Comparison of ENCODE assay signal across 46 mouse cellular contexts in genomic region chr6:120252741-120253140, GRCm38 (mm10). TPM values are rescaled to one million over a fixed set of nuclear protein-coding genes. Genes with fewer than 3 reads are reported as not detected.
"Had no signal": no experiment of that assay in that cellular context is flagged by ENCODE, and none has a peak within 500 bp of the region (broad histone marks: within the 10 kb centered on the region; RNA-seq: fewer than 3 reads in every experiment).

No protein-coding gene starts in this region.

- H3K27ac ChIP-seq: heart, adult 2 months; heart, embryonic 10.5 days; heart, embryonic 13.5 days; heart, embryonic 15.5 days; hindbrain, embryonic 10.5 days; hindbrain, embryonic 12.5 days; hindbrain, embryonic 13.5 days; hindbrain, embryonic 14.5 days; hindbrain, embryonic 15.5 days; hindbrain, postnatal 0 days; intestine, embryonic 15.5 days; kidney, embryonic 15.5 days; kidney, postnatal 0 days; layer of hippocampus, adult 2 months; left cerebral cortex, adult 2 months had no signal

- H3K4me2 ChIP-seq: heart, embryonic 11.5 days; heart, embryonic 12.5 days; heart, embryonic 13.5 days; heart, embryonic 15.5 days; hindbrain, embryonic 12.5 days; hindbrain, embryonic 13.5 days; hindbrain, embryonic 14.5 days; hindbrain, embryonic 15.5 days; intestine, embryonic 15.5 days; kidney, embryonic 15.5 days had no signal

- ATAC-seq: hindbrain, embryonic 16.5 days; hindbrain, postnatal 0 days; inflammation-experienced regulatory T-cells, adult 6 months; intestine, embryonic 15.5 days; intestine, embryonic 16.5 days; intestine, postnatal 0 days had no signal

- H3K4me3 ChIP-seq: heart, adult 2 months; heart, embryonic 10.5 days; heart, embryonic 12.5 days; heart, embryonic 13.5 days; heart, embryonic 15.5 days; hindbrain, embryonic 10.5 days; hindbrain, embryonic 12.5 days; hindbrain, embryonic 13.5 days; hindbrain, embryonic 15.5 days; intestine, embryonic 15.5 days; kidney, embryonic 15.5 days; layer of hippocampus, adult 2 months; left cerebral cortex, adult 2 months had no signal

- H3K9me3 ChIP-seq: heart, embryonic 10.5 days; heart, embryonic 12.5 days; heart, embryonic 13.5 days; heart, embryonic 15.5 days; hindbrain, embryonic 10.5 days; hindbrain, embryonic 12.5 days; hindbrain, embryonic 13.5 days; hindbrain, embryonic 15.5 days; intestine, embryonic 15.5 days; kidney, embryonic 15.5 days had no signal

- H3K27me3 ChIP-seq: heart, embryonic 12.5 days; heart, embryonic 13.5 days; heart, embryonic 15.5 days; hindbrain, embryonic 12.5 days; hindbrain, embryonic 13.5 days; hindbrain, embryonic 15.5 days; intestine, embryonic 15.5 days; kidney, embryonic 15.5 days had no signal

- DNase-seq: heart, adult 2 months; heart, postnatal 10 days; heart, postnatal 14 days; heart, postnatal 36 days; heart, postnatal 4 days; kidney, adult 11 months; kidney, adult 18-20 months; kidney, adult 8-10 months; kidney, postnatal 10 days; kidney, postnatal 14 days; kidney, postnatal 4 days; layer of hippocampus, adult 9-11 months; layer of hippocampus, postnatal 36 days had no signal

- H3K36me3 ChIP-seq: heart, embryonic 10.5 days; heart, embryonic 12.5 days; heart, embryonic 13.5 days; heart, embryonic 15.5 days; hindbrain, embryonic 10.5 days; hindbrain, embryonic 12.5 days; hindbrain, embryonic 13.5 days; hindbrain, embryonic 15.5 days; intestine, embryonic 15.5 days; kidney, embryonic 15.5 days had no signal

- H3K9ac ChIP-seq: heart, embryonic 12.5 days; heart, embryonic 13.5 days; heart, embryonic 15.5 days; hindbrain, embryonic 12.5 days; hindbrain, embryonic 13.5 days; hindbrain, embryonic 14.5 days; hindbrain, embryonic 15.5 days; intestine, embryonic 15.5 days; kidney, embryonic 15.5 days had no signal

- H3K4me1 ChIP-seq: heart, embryonic 12.5 days; heart, embryonic 13.5 days; heart, embryonic 15.5 days; hindbrain, embryonic 15.5 days had no signal

RNA-seq across cellular contexts. Expression of gene D330020A13Rik, which starts 41.4 kb away (rescaled TPM):
- total RNA-seq: heart, adult 2 months; heart, adult 8-10 months; heart, postnatal 10 days; heart, postnatal 14 days; heart, postnatal 25 days; heart, postnatal 36 days; heart, postnatal 4 days; hematopoietic stem cell, adult 5-6 weeks; layer of hippocampus, adult 18-20 months; layer of hippocampus, adult 2 months; layer of hippocampus, adult 8-10 months; layer of hippocampus, postnatal 10 days; layer of hippocampus, postnatal 14 days; layer of hippocampus, postnatal 25 days; layer of hippocampus, postnatal 36 days; left cerebral cortex, adult 18-20 months; left cerebral cortex, adult 2 months had no signal
- polyA plus RNA-seq: heart, adult 2 months; heart, embryonic 10.5 days; heart, embryonic 13.5 days; heart, postnatal 0 days; hindbrain, embryonic 10.5 days; hindbrain, embryonic 13.5 days; hindbrain, embryonic 14.5 days; hindbrain, postnatal 0 days; inflammation-experienced regulatory T-cells, adult 6 months; intestine, embryonic 14.5 days; large intestine, adult 2 months had no signal

RNA-seq across cellular contexts. Expression of gene B4galnt3, which starts 41.6 kb away (rescaled TPM):
- total RNA-seq: hematopoietic stem cell, adult 5-6 weeks had no signal
- polyA plus RNA-seq: hindbrain, embryonic 11.5 days had no signal
